Mouse (Mus musculus): Measurements from ENCODE around the gene Hyal1. TPM values are rescaled to one million over a fixed set of nuclear protein-coding genes. Genes with fewer than 3 reads are reported as not detected.
A peak's percentile ranks its signal among the peaks of the same experiment; 100 is the strongest.

The Hyal1 gene
- polyA plus RNA-seq, 1 experiment = 0.53 TPM

DNA sequence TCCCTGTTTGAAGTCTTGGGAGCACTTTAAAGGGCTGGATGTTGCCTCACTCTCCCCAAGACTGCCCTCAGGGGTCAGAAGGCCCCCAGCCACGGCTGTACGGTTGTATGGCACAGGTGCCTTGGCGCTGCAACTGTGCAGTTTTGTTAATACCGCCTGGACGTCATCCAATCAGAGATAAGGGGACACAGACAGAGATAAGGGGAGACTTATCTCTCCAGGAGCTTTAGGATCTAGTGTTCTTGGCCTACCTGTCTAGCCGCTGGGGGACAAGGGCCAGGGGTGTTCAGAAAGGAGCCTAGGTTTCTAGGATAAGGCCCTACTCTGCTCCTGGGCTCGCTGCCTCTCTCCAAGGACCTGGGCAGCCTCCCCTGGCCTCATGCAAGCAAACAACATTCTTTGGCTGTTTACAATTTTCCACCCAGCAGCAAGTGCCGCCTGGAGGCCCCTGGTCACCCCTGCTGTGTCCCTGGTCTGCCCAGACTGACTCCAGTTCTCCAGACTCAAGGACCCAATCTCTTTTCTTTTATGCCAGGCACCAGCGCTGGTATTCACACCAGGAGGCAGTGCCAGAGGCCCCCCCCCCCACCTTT is 31.0 kb downstream of the Hyal1 start:
- H3K36me3 ChIP-seq (ENCODE audit: control insufficient read depth) = no peaks in the 10 kb centered on the region
- peaks cover 18% of the 10 kb centered on the region for H3K27me3 ChIP-seq (ENCODE audit: control insufficient read depth)
- H3K4me1 ChIP-seq (ENCODE audit: control insufficient read depth) = peaks cover 49% of the 10 kb centered on the region
- H3K4me3 ChIP-seq (replicated peaks) = no peak overlapping the region
- no peaks in the 10 kb centered on the region for H3K9me3 ChIP-seq (ENCODE audit: control insufficient read depth, low read length)
- no peak for TF ChIP-seq GATA1 (IDR thresholded peaks at IDR 0.05; ENCODE audit: low read length)
- no peak for TF ChIP-seq TAL1 (IDR thresholded peaks at IDR 0.05; ENCODE audit: low read length)

DNA sequence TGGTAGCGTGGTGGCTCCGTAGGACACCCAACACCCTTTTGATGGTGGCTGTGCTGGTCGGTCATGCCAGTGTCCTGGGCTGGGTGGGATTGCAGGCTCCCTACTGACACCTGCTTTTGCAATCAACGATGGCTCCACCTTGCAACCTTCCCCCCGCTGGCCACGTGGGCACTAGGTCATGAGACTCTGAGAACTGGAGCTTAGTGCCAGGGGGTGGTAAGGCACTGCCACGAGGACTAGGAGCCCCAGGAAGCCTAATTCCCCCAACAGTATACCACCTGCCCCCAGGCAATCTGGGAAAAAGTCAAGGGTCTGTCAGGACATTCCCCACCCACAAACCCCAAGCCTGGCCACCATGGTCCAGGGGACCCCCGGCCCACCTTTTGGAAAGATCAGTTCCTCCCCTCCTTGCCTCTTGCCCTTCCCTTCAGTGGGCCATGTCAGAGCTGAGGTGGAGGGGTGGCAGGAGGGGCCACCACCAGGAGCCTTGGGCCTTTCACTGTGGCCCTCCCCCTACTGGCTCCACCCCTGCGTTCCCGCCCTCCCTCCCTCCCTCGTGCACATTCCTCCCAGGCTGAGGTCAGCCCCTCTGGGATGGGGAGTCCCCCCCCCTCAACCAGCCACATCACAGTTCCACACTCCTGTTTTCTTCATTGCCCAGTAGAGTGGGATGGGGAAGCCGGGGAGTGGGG is 32.2 kb downstream of the Hyal1 start, which contains the start of gene Sema3b:
TSS of gene Sema3b (minus strand) at position 489 of the 692 bp plus-strand sequence.
- peaks cover 14% of the 10 kb centered on the region for H3K27me3 ChIP-seq (ENCODE audit: control insufficient read depth)
- TF ChIP-seq TAL1 (IDR thresholded peaks at IDR 0.05; ENCODE audit: low read length) (no peak), GATA1 (IDR thresholded peaks at IDR 0.05; ENCODE audit: low read length) (no peak)
- H3K4me1 ChIP-seq (ENCODE audit: control insufficient read depth) = peaks cover 55% of the 10 kb centered on the region
- H3K9me3 ChIP-seq (ENCODE audit: control insufficient read depth, low read length) = no peaks in the 10 kb centered on the region
- no peak within 1 kb of the TSS for H3K4me3 ChIP-seq (replicated peaks)
- H3K36me3 ChIP-seq (ENCODE audit: control insufficient read depth) = peaks cover 2% of the 10 kb centered on the region

DNA sequence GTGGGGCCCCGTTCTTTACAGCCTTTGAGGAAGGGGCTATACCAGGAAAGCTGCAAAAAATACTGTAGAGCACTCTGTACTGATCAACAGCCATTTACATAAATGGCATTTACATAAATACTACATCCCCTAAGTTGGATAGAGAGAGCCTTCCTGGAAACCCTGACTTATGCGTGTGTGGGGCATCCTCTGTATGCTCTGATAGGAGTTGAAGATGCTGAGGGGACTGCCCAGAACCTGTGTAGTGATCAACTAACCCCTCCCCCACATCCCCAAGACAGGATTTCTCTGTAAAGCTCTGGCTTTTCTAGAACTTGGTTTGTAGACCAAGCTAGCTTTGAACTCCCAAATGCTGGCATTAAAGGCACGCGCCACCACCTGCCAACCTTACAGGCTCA is 32.7 kb downstream of the Hyal1 start:
- no peak for TF ChIP-seq TAL1 (IDR thresholded peaks at IDR 0.05; ENCODE audit: low read length)
- TF ChIP-seq GATA1 (IDR thresholded peaks at IDR 0.05; ENCODE audit: low read length) = no peak
- peaks cover 8% of the 10 kb centered on the region for H3K27me3 ChIP-seq (ENCODE audit: control insufficient read depth)
- peaks cover 55% of the 10 kb centered on the region for H3K4me1 ChIP-seq (ENCODE audit: control insufficient read depth)
- H3K4me3 ChIP-seq (replicated peaks) = no peak overlapping the region
- peaks cover 8% of the 10 kb centered on the region for H3K36me3 ChIP-seq (ENCODE audit: control insufficient read depth)
- H3K9me3 ChIP-seq (ENCODE audit: control insufficient read depth, low read length) = no peaks in the 10 kb centered on the region

DNA sequence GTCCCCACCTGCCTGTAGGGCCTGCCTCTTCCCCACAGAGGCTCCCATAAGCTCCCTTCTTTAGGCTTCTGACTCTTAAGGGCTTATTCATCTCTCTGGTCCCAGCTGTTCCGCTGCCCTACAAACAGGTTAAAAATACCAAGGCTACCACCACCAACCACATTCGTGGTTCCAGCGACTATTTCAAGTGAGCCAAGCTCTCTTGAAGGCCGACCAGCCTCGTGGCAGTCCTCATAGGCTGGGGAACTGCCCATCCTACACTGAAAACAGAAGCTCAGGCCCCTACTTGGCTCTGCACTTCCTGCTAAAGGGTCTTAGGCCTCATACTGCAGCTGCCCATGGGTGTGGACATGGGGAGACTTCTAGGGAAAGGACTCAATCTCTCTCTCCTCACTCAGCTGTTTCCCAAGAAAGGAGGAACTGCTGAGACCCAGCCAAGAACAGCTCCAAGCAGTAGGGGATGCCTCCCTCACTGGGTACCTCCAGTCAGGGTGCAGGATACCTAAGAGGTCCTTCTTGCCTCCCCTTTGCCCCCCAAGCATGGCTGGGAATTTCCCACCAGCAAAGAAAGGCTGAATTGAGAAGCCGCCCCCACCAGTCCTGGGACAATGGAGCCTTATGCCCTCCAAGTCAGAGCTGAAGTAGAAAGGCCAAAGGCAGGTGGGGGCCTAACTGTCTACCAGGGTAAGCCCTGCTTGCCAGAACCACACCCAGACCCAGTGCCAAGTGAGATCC is 34.9 kb downstream of the Hyal1 start:
- Histone ChIP-seq H3K4me1 (ENCODE audit: control insufficient read depth) (peaks cover 44% of the 10 kb centered on the region), H3K36me3 (ENCODE audit: control insufficient read depth) (peaks cover 30% of the 10 kb centered on the region), H3K9me3 (ENCODE audit: control insufficient read depth, low read length) (no peaks in the 10 kb centered on the region), H3K27me3 (ENCODE audit: control insufficient read depth) (peaks cover 2% of the 10 kb centered on the region), H3K4me3 (replicated peaks) (peak overlapping the region; percentile 65)
- no peak for TF ChIP-seq TAL1 (IDR thresholded peaks at IDR 0.05; ENCODE audit: low read length)
- TF ChIP-seq GATA1 (IDR thresholded peaks at IDR 0.05; ENCODE audit: low read length) = no peak

DNA sequence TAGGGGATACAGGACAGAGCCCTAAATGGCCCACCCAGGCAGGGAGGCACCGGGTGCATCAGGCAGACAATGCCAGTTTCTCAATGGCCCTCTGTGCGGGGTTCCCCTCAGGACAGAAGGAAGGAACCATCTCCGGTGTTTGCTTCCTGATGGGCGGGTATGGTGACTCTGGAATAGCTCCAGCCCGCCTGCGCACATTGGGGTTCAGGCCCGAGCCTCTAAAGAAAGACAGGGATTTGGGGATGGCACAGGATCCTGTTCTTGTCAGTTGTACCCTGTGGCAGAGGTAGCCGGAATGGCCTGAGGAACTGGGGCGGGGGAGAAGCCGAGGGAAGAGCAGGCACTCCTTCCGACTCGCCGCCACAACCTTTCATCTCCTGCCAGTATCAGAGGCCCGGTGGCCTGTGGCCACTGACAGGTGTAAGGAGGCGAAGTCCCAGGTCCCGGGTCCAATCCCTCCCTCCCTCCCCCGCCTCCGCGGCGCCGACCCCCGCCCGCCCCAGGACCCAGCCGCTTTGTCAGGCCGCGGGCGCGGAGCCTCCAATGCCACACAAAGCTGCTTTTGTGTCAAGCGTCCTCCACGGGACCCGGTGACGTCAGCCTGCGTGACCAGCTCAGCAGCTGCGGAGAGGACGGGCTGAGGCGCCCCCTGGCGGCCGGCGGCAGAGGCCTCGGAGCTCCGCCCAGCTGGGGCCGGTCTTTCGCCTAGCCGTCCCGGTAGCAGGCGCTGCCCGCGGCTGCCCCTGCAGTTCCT is 35.6 kb downstream of the Hyal1 start:
- no peaks in the 10 kb centered on the region for H3K27me3 ChIP-seq (ENCODE audit: control insufficient read depth)
- peaks cover 37% of the 10 kb centered on the region for H3K4me1 ChIP-seq (ENCODE audit: control insufficient read depth)
- H3K9me3 ChIP-seq (ENCODE audit: control insufficient read depth, low read length) = no peaks in the 10 kb centered on the region
- TF ChIP-seq GATA1 (IDR thresholded peaks at IDR 0.05; ENCODE audit: low read length) = no peak
- no peak for TF ChIP-seq TAL1 (IDR thresholded peaks at IDR 0.05; ENCODE audit: low read length)
- peak overlapping the region; percentile 65 for H3K4me3 ChIP-seq (replicated peaks)
- peaks cover 35% of the 10 kb centered on the region for H3K36me3 ChIP-seq (ENCODE audit: control insufficient read depth)

DNA sequence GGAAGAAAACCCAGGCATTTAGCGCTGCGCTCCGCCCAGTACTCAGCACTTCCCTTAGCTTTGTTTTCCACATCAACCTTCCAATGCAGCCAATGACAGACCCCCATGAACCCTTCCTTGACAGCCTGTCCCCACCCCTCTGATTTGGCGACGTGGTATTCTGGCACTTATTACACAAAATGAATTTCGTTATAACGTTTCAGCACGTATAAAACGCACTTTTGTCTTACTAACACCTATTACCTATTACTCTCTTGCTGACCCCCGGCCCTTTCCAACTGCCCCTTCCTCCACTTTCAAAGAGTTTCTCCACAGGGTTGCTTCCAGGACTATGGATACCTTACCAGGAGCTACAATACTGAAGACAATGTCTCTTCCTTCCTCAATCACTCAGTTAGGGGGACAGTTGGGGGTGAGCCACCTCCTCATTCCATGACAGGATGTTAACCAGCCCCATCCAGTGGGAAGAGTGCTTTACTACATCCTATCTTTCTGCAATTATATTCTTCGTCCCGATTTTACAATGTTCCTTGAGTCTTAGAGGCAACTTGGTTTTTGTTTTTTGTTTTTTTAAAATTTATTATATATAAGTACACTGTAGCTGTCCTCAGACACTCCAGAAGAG is 36.3 kb downstream of the Hyal1 start:
- Histone ChIP-seq H3K9me3 (ENCODE audit: control insufficient read depth, low read length) (no peaks in the 10 kb centered on the region), H3K4me3 (replicated peaks) (peak overlapping the region; percentile 65), H3K36me3 (ENCODE audit: control insufficient read depth) (peaks cover 40% of the 10 kb centered on the region), H3K27me3 (ENCODE audit: control insufficient read depth) (no peaks in the 10 kb centered on the region), H3K4me1 (ENCODE audit: control insufficient read depth) (peaks cover 31% of the 10 kb centered on the region)
- TF ChIP-seq GATA1 (IDR thresholded peaks at IDR 0.05; ENCODE audit: low read length) (no peak), TAL1 (IDR thresholded peaks at IDR 0.05; ENCODE audit: low read length) (no peak)

DNA sequence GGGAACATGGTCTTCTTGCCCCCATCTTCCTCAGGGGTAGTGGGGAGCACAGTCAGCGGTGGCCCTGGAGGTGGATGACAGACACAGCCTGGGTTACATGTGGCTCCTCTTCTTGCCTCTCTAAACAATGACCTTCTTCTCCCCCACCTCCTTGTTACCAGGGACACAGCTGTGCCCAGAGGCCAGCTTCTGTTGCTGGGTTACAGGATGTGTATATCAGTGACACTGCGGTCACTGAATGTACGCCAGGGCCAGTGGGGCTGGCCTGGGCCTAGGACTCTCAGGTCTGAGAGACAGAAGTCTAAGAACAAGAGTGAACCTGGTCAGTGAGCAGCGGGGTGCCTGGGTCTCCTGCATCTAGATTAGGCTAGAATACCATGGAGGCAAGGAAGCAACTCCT is 38.3 kb downstream of the Hyal1 start:
- TF ChIP-seq TAL1 (IDR thresholded peaks at IDR 0.05; ENCODE audit: low read length) (no peak), GATA1 (IDR thresholded peaks at IDR 0.05; ENCODE audit: low read length) (no peak)
- no peaks in the 10 kb centered on the region for H3K9me3 ChIP-seq (ENCODE audit: control insufficient read depth, low read length)
- no peak overlapping the region for H3K4me3 ChIP-seq (replicated peaks)
- H3K27me3 ChIP-seq (ENCODE audit: control insufficient read depth) = no peaks in the 10 kb centered on the region
- H3K36me3 ChIP-seq (ENCODE audit: control insufficient read depth) = peaks cover 60% of the 10 kb centered on the region
- peaks cover 36% of the 10 kb centered on the region for H3K4me1 ChIP-seq (ENCODE audit: control insufficient read depth)

DNA sequence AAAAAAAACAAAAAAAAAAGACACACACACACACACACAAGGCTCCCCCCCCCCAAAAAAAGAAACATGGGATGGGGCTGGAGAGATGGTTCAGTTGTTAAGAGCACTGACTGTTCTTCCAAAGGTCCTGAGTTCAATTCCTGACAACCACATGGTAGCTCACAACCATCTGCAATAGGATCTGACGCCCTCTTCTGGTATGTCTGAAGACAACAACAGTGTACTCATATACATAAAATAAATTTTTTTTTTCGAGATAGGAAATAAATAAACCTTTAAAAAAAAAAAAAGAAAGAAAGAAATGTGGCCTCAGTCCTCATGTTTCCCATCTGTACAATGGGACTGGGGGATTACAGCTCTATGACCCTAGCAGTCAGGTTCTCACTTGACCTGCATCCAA is 40.7 kb downstream of the Hyal1 start:
- Histone ChIP-seq H3K9me3 (ENCODE audit: control insufficient read depth, low read length) (no peaks in the 10 kb centered on the region), H3K4me1 (ENCODE audit: control insufficient read depth) (peaks cover 22% of the 10 kb centered on the region), H3K27me3 (ENCODE audit: control insufficient read depth) (no peaks in the 10 kb centered on the region), H3K4me3 (replicated peaks) (no peak overlapping the region), H3K36me3 (ENCODE audit: control insufficient read depth) (peaks cover 73% of the 10 kb centered on the region)
- TF ChIP-seq TAL1 (IDR thresholded peaks at IDR 0.05; ENCODE audit: low read length) = no peak
- no peak for TF ChIP-seq GATA1 (IDR thresholded peaks at IDR 0.05; ENCODE audit: low read length)
